Mouse (Mus musculus) liver, embryonic 11.5 days (tissue): Measurements from ENCODE around the gene Sept8. TPM values are rescaled to one million over a fixed set of nuclear protein-coding genes. Genes with fewer than 3 reads are reported as not detected.

Source experiments
- ATAC-seq: fragments of 200-750 bp; cut with Nextera tagmentation; replicated peaks from 2 replicates; pipeline ENCODE4 v1.8.0; 2017; ENCODE audit warnings: moderate number of reproducible peaks, mild to moderate bottlenecking, moderate TSS enrichment, moderate library complexity; ENCODE audit not compliant: low FRiP score
- DNase-seq: peaks from one replicate; pipeline ENCODE4 v3.0.0-alpha.2; 2017; ENCODE audit warnings: low spot score
- H3K27ac ChIP-seq: fragments of 300-500 bp; sonication (generic); 2 replicates; pipeline ENCODE4 v1.5.1; 2014; ENCODE audit warnings: mild to moderate bottlenecking, low read depth, low read length, control low read depth
- H3K27me3 ChIP-seq: fragments of 300-500 bp; sonication (generic); replicated peaks from 2 replicates; pipeline ENCODE4 v1.6.1; 2014; ENCODE audit warnings: low read length, mixed read lengths; ENCODE audit not compliant: control insufficient read depth, insufficient read depth
- H3K36me3 ChIP-seq: fragments of 300-500 bp; sonication (generic); 2 replicates; pipeline ENCODE4 v1.6.1; 2014; ENCODE audit warnings: mild to moderate bottlenecking, low read length, moderate library complexity, mixed read lengths; ENCODE audit not compliant: control insufficient read depth, insufficient read depth
- H3K4me1 ChIP-seq: fragments of 300-500 bp; sonication (generic); replicated peaks from 2 replicates; pipeline ENCODE4 v1.6.1; 2014; ENCODE audit warnings: low read length, mixed read lengths; ENCODE audit not compliant: control insufficient read depth, insufficient read depth
- H3K4me2 ChIP-seq: fragments of 300-500 bp; sonication (generic); 2 replicates; pipeline ENCODE4 v1.6.1; 2014; ENCODE audit warnings: mild to moderate bottlenecking, control low read depth, moderate library complexity
- H3K4me3 ChIP-seq: fragments of 300-500 bp; sonication (generic); 2 replicates; pipeline ENCODE4 v1.5.1; 2014; ENCODE audit warnings: low read depth, low read length, control low read depth
- H3K9ac ChIP-seq: fragments of 300-500 bp; sonication (generic); 2 replicates; pipeline ENCODE4 v1.6.1; 2014; ENCODE audit warnings: low read depth, low read length, control low read depth
- H3K9me3 ChIP-seq: fragments of 300-500 bp; sonication (generic); 2 replicates; pipeline ENCODE4 v1.6.1; 2016; ENCODE audit warnings: low read length, inconsistent platforms, mixed read lengths; ENCODE audit not compliant: control insufficient read depth
- WGBS: fragments of 180-500 bp; shearing (Covaris S2); extraction: QIAGEN DNeasy Blood & Tissue Kit; methylation state at CpG from one replicate; pipeline ENCODE4 v1.1.7; 2014; 5-methylcytosine and 5-hydroxymethylcytosine counted together
- polyA plus RNA-seq: library from polyadenylated mRNA; unstranded; fragments of >200 nt; fragmentation: Nextera tagmentation; extraction: Ambion mirVana; gene quantifications from 2 replicates; pipeline ENCODE4 v1.2.1, GENCODE M21; 2014

The Sept8 gene
- polyA plus RNA-seq, 1 experiment from 2014 or later, result 43.4 TPM

GRCm38 (mm10) chr11:53504376-53504775, 14.7 kb upstream of the Sept8 start:
- 88% methylated on average over 8 of the region's 8 CpGs for WGBS
- Histone ChIP-seq H3K4me1 (peaks cover 3% of the 10 kb centered on the region; the same call in 1 of the 2 replicates), H3K4me2 (no peak overlapping the region), H3K36me3 (no peaks in the 10 kb centered on the region), H3K27ac (no peak overlapping the region), H3K4me3 (no peak overlapping the region), H3K9me3 (no peaks in the 10 kb centered on the region), H3K27me3 (peaks cover 5% of the 10 kb centered on the region), H3K9ac (no peak overlapping the region)
- no peak for DNase-seq
- ATAC-seq, result no peak

GRCm38 (mm10) chr11:53505026-53505663, 13.9 kb upstream of the Sept8 start:
- Histone ChIP-seq H3K36me3 (no peaks in the 10 kb centered on the region), H3K4me1 (peaks cover 3% of the 10 kb centered on the region; the same call in 1 of the 2 replicates), H3K27me3 (peaks cover 5% of the 10 kb centered on the region), H3K27ac (no peak overlapping the region), H3K4me3 (no peak overlapping the region), H3K4me2 (no peak overlapping the region), H3K9me3 (no peaks in the 10 kb centered on the region), H3K9ac (no peak overlapping the region)
- DNase-seq (no peak), ATAC-seq (no peak)
- 72% methylated on average over 5 of the region's 5 CpGs for WGBS

GRCm38 (mm10) chr11:53507098-53507805, 11.8 kb upstream of the Sept8 start:
- Histone ChIP-seq H3K4me2 (no peak overlapping the region), H3K4me1 (no peaks in the 10 kb centered on the region), H3K9me3 (no peaks in the 10 kb centered on the region), H3K27ac (no peak overlapping the region), H3K27me3 (no peaks in the 10 kb centered on the region), H3K4me3 (no peak overlapping the region), H3K36me3 (no peaks in the 10 kb centered on the region), H3K9ac (no peak overlapping the region)
- ATAC-seq (no peak), DNase-seq (no peak)
- 88% methylated on average over 9 of the region's 9 CpGs for WGBS

- H3K4me3 ChIP-seq, result no peak overlapping the region
- H3K9me3 ChIP-seq, result no peaks in the 10 kb centered on the region
- H3K4me2 ChIP-seq, result no peak overlapping the region
- DNase-seq (no peak), ATAC-seq (no peak)
- no peaks in the 10 kb centered on the region for H3K4me1 ChIP-seq
- no peaks in the 10 kb centered on the region for H3K27me3 ChIP-seq
- WGBS, result 81% methylated on average over 7 of the region's 7 CpGs
- no peak overlapping the region for H3K27ac ChIP-seq
- no peak overlapping the region for H3K9ac ChIP-seq
- no peaks in the 10 kb centered on the region for H3K36me3 ChIP-seq
These were observed 10.9 kb upstream of the Sept8 start for GRCm38 (mm10) chr11:53508152-53508551.

GRCm38 (mm10) chr11:53508591-53508990, 10.5 kb upstream of the Sept8 start:
- Histone ChIP-seq H3K4me1 (no peaks in the 10 kb centered on the region), H3K27me3 (no peaks in the 10 kb centered on the region), H3K27ac (no peak overlapping the region), H3K4me3 (no peak overlapping the region), H3K36me3 (no peaks in the 10 kb centered on the region), H3K9me3 (no peaks in the 10 kb centered on the region), H3K9ac (no peak overlapping the region), H3K4me2 (no peak overlapping the region)
- ATAC-seq (no peak), DNase-seq (no peak)
- WGBS, result 47% methylated on average over 3 of the region's 3 CpGs

GRCm38 (mm10) chr11:53510351-53510750, 8.7 kb upstream of the Sept8 start:
- Histone ChIP-seq H3K9me3 (no peaks in the 10 kb centered on the region), H3K27ac (no peak overlapping the region), H3K4me1 (no peaks in the 10 kb centered on the region), H3K4me2 (no peak overlapping the region), H3K27me3 (no peaks in the 10 kb centered on the region), H3K4me3 (no peak overlapping the region), H3K36me3 (no peaks in the 10 kb centered on the region), H3K9ac (no peak overlapping the region)
- 73% methylated on average over 5 of the region's 5 CpGs for WGBS
- no peak for ATAC-seq
- no peak for DNase-seq

- Histone ChIP-seq H3K4me3 (no peak overlapping the region), H3K4me2 (peak overlapping the region; percentile 30), H3K9ac (peak overlapping the region; percentile 20; the same call in 1 of the 2 replicates), H3K27me3 (no peaks in the 10 kb centered on the region), H3K9me3 (no peaks in the 10 kb centered on the region), H3K4me1 (peaks cover 44% of the 10 kb centered on the region), H3K27ac (peak overlapping the region; percentile 73), H3K36me3 (no peaks in the 10 kb centered on the region)
- ATAC-seq (no peak; the same call in 1 of the 2 replicates), DNase-seq (no peak)
- 25% methylated on average over 8 of the region's 8 CpGs for WGBS
These were observed 2.1 kb upstream of the Sept8 start for GRCm38 (mm10) chr11:53516775-53517627.

GRCm38 (mm10) chr11:53518759-53519158, 298 bp upstream of the Sept8 start:
- no peaks in the 10 kb centered on the region for H3K36me3 ChIP-seq
- DNase-seq, result no peak
- peak overlapping the region; percentile 97 for H3K4me2 ChIP-seq
- WGBS, result 33% methylated on average over 5 of the region's 5 CpGs
- peak; percentile 59 for ATAC-seq
- H3K27me3 ChIP-seq, result no peaks in the 10 kb centered on the region
- H3K4me3 ChIP-seq, result peak overlapping the region; percentile 76
- H3K9me3 ChIP-seq, result no peaks in the 10 kb centered on the region
- H3K4me1 ChIP-seq, result peaks cover 57% of the 10 kb centered on the region
- H3K27ac ChIP-seq, result peak overlapping the region; percentile 96
- H3K9ac ChIP-seq, result peak overlapping the region; percentile 93
